Mouse (Mus musculus) megakaryocyte progenitor cell, adult 5-6 weeks (primary cell): ENCODE results near the gene Fpgs. TPM values are rescaled to one million over a fixed set of nuclear protein-coding genes. Genes with fewer than 3 reads are reported as not detected.

Source experiments
- ATAC-seq: replicated peaks from 2 replicates; pipeline ENCODE4 v1.8.0; 2016; ENCODE audit warnings: mild to moderate bottlenecking, moderate TSS enrichment, inconsistent platforms; ENCODE audit not compliant: poor library complexity
- total RNA-seq, 2 experiments: library from RNA; stranded (forward) in 1 of 2; stranded (reverse) in 1 of 2; fragments of 157-497, 149-512 nt in 1 of 2; fragments of 200-1000 nt in 1 of 2; gene quantifications; 2 replicates each; pipeline versions ENCODE4 v1.2.3 to v1.2.4; 2015 to 2017

Gene Fpgs
- total RNA-seq (2015) = 18.0 and 19.1 TPM in 2 replicates
- 20.7 and 27.4 TPM in 2 replicates for total RNA-seq (2017)

- no peak for ATAC-seq
These were observed at the start of gene Fpgs for GRCm38 (mm10) chr2:32704021-32704421. Gene Fpgs (minus strand): TSS chr2:32704145.

- ATAC-seq = no peak
These were observed 48.2 kb upstream of the Fpgs start for GRCm38 (mm10) chr2:32752181-32752580.

- no peak for ATAC-seq
These were observed 47.7 kb upstream of the Fpgs start for GRCm38 (mm10) chr2:32751665-32752033.

GRCm38 (mm10) chr2:32750887-32751664 is 47.1 kb upstream of the Fpgs start:
- no peak for ATAC-seq

GRCm38 (mm10) chr2:32750199-32750598 is 46.3 kb upstream of the Fpgs start:
- no peak for ATAC-seq

- ATAC-seq = no peak
These were observed 45.1 kb upstream of the Fpgs start for GRCm38 (mm10) chr2:32749082-32749481.

- peak; percentile 57 for ATAC-seq
These were observed 40.5 kb upstream of the Fpgs start for GRCm38 (mm10) chr2:32744272-32744982.

GRCm38 (mm10) chr2:32742173-32742531 is 38.2 kb upstream of the Fpgs start:
- no peak for ATAC-seq

- no peak for ATAC-seq
These were observed 37.6 kb upstream of the Fpgs start for GRCm38 (mm10) chr2:32741273-32742172.

- no peak for ATAC-seq
These were observed 36.9 kb upstream of the Fpgs start, which contains the start of gene 6330409D20Rik for GRCm38 (mm10) chr2:32740916-32741272. Gene 6330409D20Rik (minus strand): TSS chr2:32741016.

GRCm38 (mm10) chr2:32739311-32739710 is 35.4 kb upstream of the Fpgs start:
- no peak for ATAC-seq

GRCm38 (mm10) chr2:32737008-32737407 is 33.1 kb upstream of the Fpgs start:
- 0 out of 2 replicates have a peak, but pooled peaks have one; percentile 26 for ATAC-seq

GRCm38 (mm10) chr2:32736306-32736829 is 32.4 kb upstream of the Fpgs start:
- no peak for ATAC-seq

GRCm38 (mm10) chr2:32734933-32735332 is 31.0 kb upstream of the Fpgs start:
- ATAC-seq = no peak

- ATAC-seq = no peak
These were observed 30.5 kb upstream of the Fpgs start for GRCm38 (mm10) chr2:32734480-32734879.

GRCm38 (mm10) chr2:32732695-32733094 is 28.8 kb upstream of the Fpgs start:
- no peak for ATAC-seq

GRCm38 (mm10) chr2:32731911-32732310 is 28.0 kb upstream of the Fpgs start:
- no peak for ATAC-seq

- ATAC-seq = no peak
These were observed 26.9 kb upstream of the Fpgs start for GRCm38 (mm10) chr2:32730854-32731253.

- no peak for ATAC-seq
These were observed 25.6 kb upstream of the Fpgs start for GRCm38 (mm10) chr2:32729547-32729946.

GRCm38 (mm10) chr2:32728463-32728862 is 24.5 kb upstream of the Fpgs start:
- no peak for ATAC-seq

- peak; percentile 100 for ATAC-seq
These were observed 23.5 kb upstream of the Fpgs start for GRCm38 (mm10) chr2:32727435-32727834.
